Mouse (Mus musculus) embryonic fibroblast, embryonic 13.5 days (primary cell): Measurements from ENCODE around the gene Selenon. TPM values are rescaled to one million over a fixed set of nuclear protein-coding genes. Genes with fewer than 3 reads are reported as not detected.

Source experiments
- H3K27ac ChIP-seq: 2 replicates; pipeline ENCODE4 v1.5.1; 2012; ENCODE audit warnings: low read length, control low read depth, inconsistent platforms; ENCODE audit not compliant: insufficient read depth
- H3K4me1 ChIP-seq: 2 replicates; pipeline ENCODE4 v1.6.1; 2011; ENCODE audit warnings: low read length; ENCODE audit not compliant: control insufficient read depth, insufficient read depth
- H3K4me3 ChIP-seq: 2 replicates; pipeline ENCODE4 v1.5.1; 2011; ENCODE audit warnings: mild to moderate bottlenecking, control low read depth, low read length; ENCODE audit not compliant: insufficient read depth
- CTCF ChIP-seq: IDR thresholded peaks from 2 replicates; pipeline ENCODE4 v1.5.1; 2011; ENCODE audit warnings: mild to moderate bottlenecking, control low read depth, low read length, moderate library complexity, borderline replicate concordance; ENCODE audit not compliant: insufficient read depth
- POLR2A ChIP-seq: IDR thresholded peaks from 2 replicates; pipeline ENCODE4 v1.6.1; 2011; ENCODE audit warnings: low read depth, mild to moderate bottlenecking, control low read depth, low read length, moderate library complexity
- polyA plus RNA-seq: library from polyadenylated mRNA; stranded (reverse); fragments of >200 nt; gene quantifications from 2 replicates; pipeline ENCODE4 v1.2.4, GENCODE M21; 2011; ENCODE audit warnings: low read depth; ENCODE audit not compliant: missing spikeins, insufficient read length

The Selenon gene
- polyA plus RNA-seq, 1 experiment = 98.0 TPM

GRCm38 (mm10) chr4:134590227-134590926 lies 38.4 kb upstream of the Selenon start:
- H3K4me1 ChIP-seq = peaks cover 3% of the 10 kb centered on the region; the same call in 1 of the 2 replicates
- TF ChIP-seq POLR2A (no peak), CTCF (no peak)
- no peak overlapping the region for H3K4me3 ChIP-seq
- no peak overlapping the region for H3K27ac ChIP-seq

GRCm38 (mm10) chr4:134589786-134590185 lies 37.8 kb upstream of the Selenon start:
- Histone ChIP-seq H3K27ac (no peak overlapping the region), H3K4me3 (no peak overlapping the region), H3K4me1 (peaks cover 3% of the 10 kb centered on the region; the same call in 1 of the 2 replicates)
- TF ChIP-seq CTCF = no peak
- TF ChIP-seq POLR2A = no peak

- TF ChIP-seq POLR2A = no peak
- no peak for TF ChIP-seq CTCF
- peaks cover 3% of the 10 kb centered on the region; the same call in 1 of the 2 replicates for H3K4me1 ChIP-seq
- H3K4me3 ChIP-seq = no peak overlapping the region
- no peak overlapping the region for H3K27ac ChIP-seq
Observed at GRCm38 (mm10) chr4:134588951-134589350, 37.0 kb upstream of the Selenon start.

GRCm38 (mm10) chr4:134588287-134588686 lies 36.3 kb upstream of the Selenon start:
- H3K4me3 ChIP-seq = no peak overlapping the region
- peaks cover 3% of the 10 kb centered on the region; the same call in 1 of the 2 replicates for H3K4me1 ChIP-seq
- no peak for TF ChIP-seq POLR2A
- TF ChIP-seq CTCF = no peak
- no peak overlapping the region for H3K27ac ChIP-seq

GRCm38 (mm10) chr4:134587636-134588197 lies 35.8 kb upstream of the Selenon start:
- H3K4me1 ChIP-seq = peaks cover 3% of the 10 kb centered on the region; the same call in 1 of the 2 replicates
- no peak overlapping the region for H3K4me3 ChIP-seq
- TF ChIP-seq CTCF (no peak), POLR2A (no peak)
- no peak overlapping the region for H3K27ac ChIP-seq

- Histone ChIP-seq H3K27ac (no peak overlapping the region), H3K4me3 (no peak overlapping the region), H3K4me1 (peaks cover under 1% of the 10 kb centered on the region; the same call in 1 of the 2 replicates)
- TF ChIP-seq POLR2A = no peak
Observed at GRCm38 (mm10) chr4:134586631-134587030, 34.7 kb upstream of the Selenon start.

- TF ChIP-seq CTCF (no peak), POLR2A (no peak)
- no peak overlapping the region for H3K27ac ChIP-seq
- no peak overlapping the region for H3K4me3 ChIP-seq
- no peaks in the 10 kb centered on the region for H3K4me1 ChIP-seq
Observed at GRCm38 (mm10) chr4:134586126-134586525, 34.2 kb upstream of the Selenon start.

- Histone ChIP-seq H3K27ac (no peak overlapping the region), H3K4me1 (peaks cover 7% of the 10 kb centered on the region), H3K4me3 (no peak overlapping the region)
- TF ChIP-seq POLR2A (no peak), CTCF (peak; percentile 32; the same call in 1 of the 2 replicates)
Observed at GRCm38 (mm10) chr4:134583513-134583912, 31.5 kb upstream of the Selenon start.

- Histone ChIP-seq H3K4me1 (peaks cover 12% of the 10 kb centered on the region), H3K4me3 (no peak overlapping the region), H3K27ac (no peak overlapping the region)
- TF ChIP-seq POLR2A (no peak), CTCF (no peak)
Observed at GRCm38 (mm10) chr4:134581365-134581764, 29.4 kb upstream of the Selenon start.
